Mouse (Mus musculus): ENCODE results near the gene Exo5.

Gene Exo5

GRCm38 (mm10) chr4:120904533-120904932 is 20.3 kb downstream of the Exo5 start:
- DNase-seq, result no peak

GRCm38 (mm10) chr4:120895810-120896584 is 28.8 kb downstream of the Exo5 start:
- no peak for DNase-seq

- no peak for DNase-seq
These were observed 29.6 kb downstream of the Exo5 start for GRCm38 (mm10) chr4:120895226-120895625.

DNA sequence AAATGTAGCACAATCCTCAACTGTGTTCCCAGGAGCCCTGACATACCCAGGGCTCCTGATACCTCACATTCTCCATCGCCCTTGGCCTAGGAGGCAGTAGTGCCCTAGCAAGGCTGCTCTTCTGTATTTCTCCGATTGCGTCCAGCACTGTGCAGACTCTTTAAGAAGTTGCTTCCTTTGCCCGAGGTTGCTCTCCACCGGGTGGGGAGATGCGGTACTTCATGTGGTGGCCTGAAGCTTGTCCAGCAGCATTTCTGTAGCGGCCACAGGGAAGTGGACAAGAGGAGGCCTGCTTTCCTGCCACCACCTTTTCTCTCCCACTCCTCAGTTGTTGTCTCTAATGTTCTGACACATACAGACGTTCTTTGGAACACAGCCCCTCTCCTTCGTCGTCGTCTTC is 30.2 kb downstream of the Exo5 start:
- DNase-seq, result no peak

- no peak for DNase-seq
These were observed 31.0 kb downstream of the Exo5 start for GRCm38 (mm10) chr4:120893656-120894401.

- no peak for DNase-seq
These were observed 32.3 kb downstream of the Exo5 start for GRCm38 (mm10) chr4:120892516-120892915.

- DNase-seq, result no peak
These were observed 32.9 kb downstream of the Exo5 start for GRCm38 (mm10) chr4:120891960-120892359.

- no peak for DNase-seq
These were observed 33.9 kb downstream of the Exo5 start for GRCm38 (mm10) chr4:120890754-120891440.

GRCm38 (mm10) chr4:120888884-120889283 is 35.9 kb downstream of the Exo5 start:
- no peak for DNase-seq

GRCm38 (mm10) chr4:120887381-120888112 is 37.3 kb downstream of the Exo5 start:
- peak; percentile 78 for DNase-seq

- DNase-seq, result no peak
These were observed 38.0 kb downstream of the Exo5 start for GRCm38 (mm10) chr4:120886811-120887210.

- DNase-seq, result peak; percentile 19
These were observed 38.7 kb downstream of the Exo5 start for GRCm38 (mm10) chr4:120886131-120886530.

DNA sequence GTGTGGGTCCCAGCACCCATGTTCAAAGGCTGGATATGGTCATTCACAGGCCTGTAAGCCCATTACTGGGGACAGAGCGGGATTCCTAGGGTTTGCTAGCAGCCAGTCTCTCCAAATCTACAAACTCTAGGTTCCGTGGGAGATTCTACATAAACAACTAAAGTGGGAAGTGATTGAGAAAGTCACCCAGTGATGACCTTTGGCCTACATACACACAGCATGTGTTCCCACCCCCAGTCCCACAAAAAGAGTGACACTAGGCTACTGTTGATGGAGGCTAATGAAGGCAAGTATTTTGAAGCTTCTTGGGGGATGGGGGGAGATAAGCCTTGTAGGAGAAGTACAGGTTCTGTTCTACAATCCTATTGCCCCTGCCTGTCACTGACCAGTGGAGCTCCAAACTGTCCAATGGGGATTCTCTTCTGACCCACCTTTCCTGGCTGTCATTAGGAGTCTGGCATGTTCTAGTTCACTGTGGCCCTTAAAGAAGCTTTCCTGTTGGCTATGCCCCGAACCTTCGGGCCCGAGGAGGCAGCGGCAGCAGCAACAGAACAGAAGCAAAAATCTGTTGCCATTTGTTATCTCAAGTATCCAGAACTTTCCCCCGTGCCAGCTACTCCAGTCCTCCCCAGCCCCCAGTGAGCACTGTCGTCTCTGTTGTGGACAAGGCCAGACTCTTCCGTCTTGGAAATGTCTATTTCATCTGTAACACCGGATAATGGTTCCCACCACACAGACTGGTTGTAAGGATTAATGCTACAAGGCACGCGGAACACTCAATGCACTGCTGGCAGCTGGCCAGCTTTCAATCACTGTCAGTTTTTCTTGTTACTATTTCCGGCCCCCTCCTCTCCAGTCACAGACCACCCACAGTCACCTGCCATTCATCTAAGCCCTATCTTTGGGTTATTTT is 39.4 kb downstream of the Exo5 start:
- DNase-seq, result no peak

- DNase-seq, result no peak
These were observed 42.7 kb downstream of the Exo5 start for GRCm38 (mm10) chr4:120882002-120882625.

GRCm38 (mm10) chr4:120880731-120881432 is 43.9 kb downstream of the Exo5 start:
- DNase-seq, result no peak

GRCm38 (mm10) chr4:120879386-120879785 is 45.4 kb downstream of the Exo5 start:
- DNase-seq, result no peak

DNA sequence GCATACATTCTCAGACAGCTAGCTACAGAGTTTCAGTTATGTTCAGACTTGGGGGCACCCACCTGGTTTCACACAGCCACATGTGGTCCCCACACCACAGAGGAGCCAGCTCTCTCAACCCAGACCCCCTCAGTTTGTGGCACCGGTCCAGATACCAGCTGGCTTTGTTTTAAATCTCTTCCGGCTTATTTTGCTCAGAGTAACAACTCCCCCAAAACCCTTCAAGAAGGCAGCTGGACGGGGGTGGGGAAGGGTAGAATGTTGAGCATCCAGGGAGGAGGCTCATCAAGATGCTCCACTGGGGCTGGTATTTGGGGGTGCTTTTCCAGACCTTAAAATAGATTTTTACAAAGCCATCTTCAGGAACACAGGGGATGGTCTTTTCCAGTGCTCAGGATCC is 46.1 kb downstream of the Exo5 start:
- no peak for DNase-seq

DNA sequence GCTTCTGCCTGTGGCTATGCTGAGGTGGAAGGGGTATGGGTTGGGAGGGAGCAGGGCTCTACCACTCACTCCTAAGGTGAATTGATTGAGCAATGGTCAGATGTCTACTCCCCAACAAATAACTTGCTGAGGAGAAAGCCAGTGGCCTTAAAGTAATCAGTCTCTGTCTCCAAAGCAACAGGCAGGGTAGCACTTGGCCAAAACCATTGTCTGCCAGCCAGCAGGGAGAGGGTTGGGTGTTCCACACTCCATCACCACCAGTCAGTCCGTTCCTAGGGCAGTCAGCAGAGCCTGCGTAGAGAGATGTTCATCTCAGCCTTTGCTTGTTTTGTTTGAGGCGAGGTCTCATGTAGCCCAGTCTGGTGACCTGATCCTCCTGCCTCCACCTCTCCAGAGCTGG is 48.9 kb downstream of the Exo5 start:
- no peak for DNase-seq
